Mouse (Mus musculus) CD4-positive helper T cell, adult 2 months (primary cell): ENCODE results near the gene Pacsin2.
A peak's percentile ranks its signal among the peaks of the same experiment; 100 is the strongest.

Experiments
- DNase-seq: peaks from one replicate; pipeline ENCODE4 v3.0.0-alpha.2; 2012; ENCODE audit warnings: low read depth, missing footprints, low spot score

Pacsin2 gene

DNA sequence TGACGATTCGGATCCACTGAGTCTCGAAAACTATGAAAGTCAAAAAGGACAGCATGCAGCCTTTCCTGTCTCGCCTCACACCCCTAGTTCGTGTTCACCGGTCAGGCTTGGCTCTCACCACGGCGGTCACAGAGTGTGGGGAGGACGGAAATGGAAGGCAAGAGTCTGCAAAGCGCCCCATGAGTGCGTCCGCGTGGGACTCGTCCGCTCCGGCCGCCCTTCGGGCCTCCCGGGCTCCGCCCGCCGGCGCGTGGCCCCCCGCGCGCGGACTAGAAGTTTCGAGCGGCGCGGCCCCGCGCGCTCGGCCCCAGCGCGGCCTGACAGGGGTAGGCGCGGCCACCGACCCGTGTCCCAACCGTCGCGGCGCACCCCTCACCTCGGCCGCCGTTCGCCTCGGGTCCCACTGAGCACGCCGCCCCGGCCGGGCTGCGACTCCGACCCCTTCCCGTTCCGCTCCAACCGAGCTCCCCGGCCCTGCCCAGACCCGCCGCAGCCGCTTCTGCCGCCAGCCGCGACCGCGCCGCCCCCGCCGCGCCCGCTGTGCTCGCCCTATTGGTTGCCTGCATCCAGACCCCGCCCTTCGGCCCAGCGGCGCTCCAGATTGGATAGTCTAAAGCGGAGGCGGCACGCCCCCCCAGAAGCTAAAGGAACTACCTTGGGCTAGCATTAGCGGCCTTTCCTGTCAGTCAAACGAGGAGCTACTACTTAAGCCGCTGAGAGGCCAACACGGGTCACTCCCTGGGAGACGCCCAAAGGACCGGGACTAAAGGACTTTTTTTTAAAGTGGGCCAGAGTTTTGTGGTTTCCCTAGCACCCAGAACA lies at the start of gene Pacsin2:
TSS of gene Pacsin2 (minus strand) at position 524 of the 822 bp plus-strand sequence.
- DNase-seq: peak; percentile 94

DNA sequence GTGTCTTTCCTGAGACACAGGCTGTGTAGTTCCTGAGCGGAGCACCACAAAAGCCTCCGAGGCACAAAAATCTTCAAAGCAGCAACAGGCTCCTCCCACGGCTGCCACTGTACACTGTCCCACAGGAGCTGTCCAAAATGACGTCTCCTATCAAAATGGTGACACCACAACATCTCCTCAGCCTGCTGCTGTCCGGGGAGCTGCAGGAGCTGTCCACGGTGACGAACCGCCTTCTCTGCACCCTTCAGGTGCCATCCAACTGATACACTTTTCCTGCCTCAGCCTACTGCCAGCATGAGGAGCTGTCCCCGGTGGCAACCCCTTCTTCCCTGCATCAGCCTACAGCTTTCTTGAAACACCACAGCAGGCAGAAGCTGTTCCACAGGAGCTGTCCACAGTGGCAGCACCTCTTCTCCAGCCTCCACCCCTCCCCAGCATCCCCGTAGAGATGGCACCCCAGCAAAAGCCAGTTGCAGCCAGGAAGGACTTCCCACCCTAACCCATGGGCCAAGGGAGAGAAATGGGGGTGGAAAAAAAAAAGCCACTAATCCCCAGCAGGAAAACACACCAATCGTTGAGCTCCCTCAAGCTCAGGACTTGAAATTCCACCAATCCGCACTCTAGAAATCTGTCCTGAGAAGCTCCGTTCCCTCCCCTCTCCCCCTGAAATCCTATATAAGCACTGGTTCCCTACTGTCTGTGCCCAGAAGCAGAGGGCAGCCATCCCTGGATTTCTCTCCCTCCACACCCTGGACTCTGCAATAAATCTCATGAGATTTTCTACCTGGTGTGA lies 48.3 kb upstream of the Pacsin2 start:
- no peak for DNase-seq

DNA sequence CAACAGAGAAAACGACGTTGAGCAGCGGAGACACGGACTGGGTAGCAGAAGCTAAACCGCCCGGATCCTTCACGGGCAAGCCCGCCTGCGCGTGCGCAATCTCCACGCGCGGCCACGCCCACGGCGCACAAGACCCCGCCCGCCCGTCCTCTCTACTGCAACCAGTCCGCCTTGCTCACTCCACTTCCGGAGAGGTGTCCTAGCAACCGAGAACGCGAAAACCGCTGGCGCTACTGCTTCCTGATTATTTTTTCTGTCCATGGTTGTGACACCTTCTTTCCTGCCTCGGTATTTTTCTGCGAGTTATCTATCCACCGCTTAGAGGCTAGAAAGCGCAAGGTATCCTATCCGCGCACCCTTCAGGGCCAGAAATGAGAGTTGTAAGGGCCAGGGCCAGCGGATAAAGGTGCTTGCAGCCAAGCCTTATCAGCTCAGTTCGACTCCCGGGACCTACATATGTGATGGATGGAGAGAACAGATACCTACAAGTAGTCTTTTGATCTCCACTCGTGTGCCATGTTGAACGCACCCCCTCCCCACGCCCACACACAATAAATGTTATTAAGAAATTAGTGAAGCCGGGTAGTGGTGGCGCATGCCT lies 46.5 kb upstream of the Pacsin2 start, which contains the start of gene Ttll1:
TSS of gene Ttll1 (minus strand) at position 89 of the 601 bp plus-strand sequence.
- peak; percentile 96 for DNase-seq

DNA sequence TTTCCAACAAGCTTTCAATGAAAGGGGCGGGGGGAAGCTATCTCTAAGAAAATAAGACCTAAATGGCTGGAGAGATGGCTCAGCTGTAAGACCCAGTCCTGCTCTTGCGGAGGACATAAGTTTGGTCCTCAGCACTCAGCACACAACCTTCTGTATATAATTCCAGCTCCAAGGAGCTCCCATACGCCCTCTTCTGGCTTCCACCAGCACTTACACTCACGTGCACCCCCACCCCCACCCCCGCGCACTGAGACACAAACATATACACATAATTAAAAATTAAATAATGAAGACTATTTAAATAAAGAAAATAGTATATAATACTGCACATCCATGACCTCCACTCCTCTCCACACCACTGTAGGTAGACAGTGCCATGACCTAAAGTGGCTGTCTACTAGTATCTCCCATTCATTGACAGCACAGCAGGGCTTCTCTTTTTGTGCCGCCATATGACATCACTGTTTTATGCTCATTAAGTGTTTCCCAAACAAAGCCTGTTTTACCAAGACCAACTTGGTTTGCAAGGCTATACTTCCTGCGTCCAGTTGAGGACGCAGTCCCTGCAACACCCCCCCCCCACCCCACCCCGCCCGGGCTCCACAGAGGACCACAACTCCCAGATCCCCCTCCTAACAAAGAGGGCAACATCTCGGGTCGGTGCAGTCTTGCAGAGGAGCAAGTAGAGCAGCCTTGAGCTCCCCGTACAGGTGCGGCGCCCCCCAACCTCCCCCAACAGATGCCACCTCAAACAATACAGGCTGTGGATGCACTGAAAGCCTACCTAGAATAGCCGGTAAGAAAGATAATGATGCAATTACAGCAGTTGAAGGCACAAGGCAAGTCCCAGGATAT lies 45.8 kb upstream of the Pacsin2 start:
- peak; percentile 11 for DNase-seq

DNA sequence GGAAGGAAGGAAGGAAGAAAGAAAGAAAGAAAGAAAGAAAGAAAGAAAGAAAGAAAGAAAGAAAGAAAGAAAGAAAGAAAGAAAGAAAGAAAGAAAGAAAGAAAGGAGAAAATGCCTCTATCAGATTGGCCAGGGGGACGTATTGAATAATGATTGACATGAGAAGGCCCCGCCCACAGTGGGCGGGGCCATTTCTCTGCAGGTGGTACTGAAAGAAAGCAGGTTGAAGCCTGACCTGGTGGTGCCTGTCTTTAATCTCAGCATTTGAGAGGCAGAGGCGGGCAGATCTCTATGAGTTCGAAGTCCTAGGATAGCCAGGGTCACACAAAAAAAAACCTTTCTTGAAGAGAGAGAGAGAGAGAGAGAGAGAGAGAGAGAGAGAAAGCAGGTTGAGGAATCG lies 37.1 kb upstream of the Pacsin2 start:
- peak; percentile 32 for DNase-seq

DNA sequence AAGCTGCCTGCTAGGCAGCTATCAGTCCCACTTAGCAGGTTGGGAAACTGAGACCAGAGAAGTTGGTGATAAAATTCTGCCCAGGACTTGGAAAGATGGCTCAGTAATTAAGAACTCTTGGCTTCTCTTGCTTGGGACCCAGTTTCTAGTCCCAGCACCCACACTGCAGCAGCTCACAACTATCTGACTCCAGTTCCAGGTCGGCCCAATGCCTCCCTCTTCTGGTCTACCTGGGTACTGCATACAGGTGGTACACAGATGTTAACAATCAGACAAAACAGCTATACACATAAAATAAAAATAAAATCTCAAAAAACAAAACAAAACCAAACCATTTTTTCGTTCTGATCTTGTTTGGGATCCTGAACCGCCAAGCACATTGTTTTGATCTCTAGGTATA lies 35.9 kb upstream of the Pacsin2 start:
- peak; percentile 57 for DNase-seq

DNA sequence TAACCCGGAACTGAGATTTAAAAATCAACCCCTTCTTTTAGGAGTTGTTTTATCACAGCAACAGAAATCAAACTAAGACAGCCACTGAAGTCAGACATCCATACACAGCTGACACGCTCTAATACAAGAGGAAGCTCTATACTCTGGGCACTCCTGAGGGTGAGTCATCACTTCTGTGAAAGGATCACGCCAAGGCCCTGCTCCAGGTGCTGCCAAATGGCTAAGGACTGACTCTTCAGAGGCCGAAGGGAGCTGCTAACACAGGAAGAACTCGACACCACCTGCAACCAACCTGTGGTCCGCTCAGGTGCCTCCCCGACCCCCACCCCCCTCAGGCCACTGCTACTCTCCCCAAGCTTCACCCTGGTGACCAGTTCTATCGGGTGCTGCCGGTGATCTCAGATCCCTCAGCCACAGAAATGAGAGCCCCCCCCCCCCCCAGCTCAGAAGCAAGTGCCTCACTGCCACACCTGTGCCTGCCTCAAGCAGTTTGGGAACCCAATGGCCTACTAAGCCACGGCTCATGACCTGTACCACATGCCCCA lies 34.9 kb upstream of the Pacsin2 start:
- no peak for DNase-seq

DNA sequence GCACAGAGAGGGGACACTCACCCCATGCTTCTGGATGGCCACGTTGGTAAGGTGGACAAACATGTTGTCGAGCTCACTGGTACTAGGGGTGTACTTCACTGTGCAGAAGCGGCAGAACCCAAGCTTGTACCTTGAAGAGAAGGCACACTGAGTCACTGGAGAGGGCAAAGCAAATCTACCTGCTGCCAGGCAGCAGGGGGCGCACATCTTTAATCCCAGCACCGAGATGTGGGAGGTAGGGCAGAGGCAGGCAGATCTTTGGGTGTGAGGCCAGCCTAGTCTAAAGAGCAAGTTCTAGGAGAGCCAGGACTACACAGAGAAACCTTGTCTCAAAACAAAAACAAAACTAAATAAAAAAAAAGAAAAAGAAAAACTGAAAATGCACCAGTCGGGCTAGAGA lies 32.9 kb upstream of the Pacsin2 start:
- no peak for DNase-seq

DNA sequence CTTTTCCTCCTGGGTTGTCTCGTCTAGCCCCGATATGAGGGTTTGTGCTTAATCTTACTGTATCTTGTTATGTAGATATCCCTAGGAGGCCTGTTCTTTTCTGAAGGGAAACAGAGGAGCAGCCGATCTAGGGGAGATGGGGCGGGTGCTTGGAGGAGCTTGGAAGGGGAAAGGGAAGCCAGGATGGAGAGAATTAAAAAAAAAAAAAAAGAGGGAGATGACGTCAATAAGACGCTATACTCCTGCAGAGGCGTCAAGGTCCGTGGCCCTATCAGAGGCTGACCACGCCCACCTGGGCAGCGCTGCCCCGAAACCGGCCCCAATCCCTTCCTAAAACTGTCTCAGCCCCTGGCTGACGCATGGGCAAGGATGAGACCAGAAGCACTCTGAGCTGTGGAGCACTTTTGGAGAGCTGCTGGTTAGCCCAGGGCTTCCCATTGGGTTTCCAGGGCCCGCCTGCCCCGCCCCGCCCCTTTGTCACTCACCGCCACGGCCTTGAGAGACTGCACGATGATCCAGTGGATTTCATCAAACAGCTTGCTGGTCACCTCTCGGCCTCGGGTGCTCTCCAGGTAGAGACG lies 31.5 kb upstream of the Pacsin2 start:
- no peak for DNase-seq

DNA sequence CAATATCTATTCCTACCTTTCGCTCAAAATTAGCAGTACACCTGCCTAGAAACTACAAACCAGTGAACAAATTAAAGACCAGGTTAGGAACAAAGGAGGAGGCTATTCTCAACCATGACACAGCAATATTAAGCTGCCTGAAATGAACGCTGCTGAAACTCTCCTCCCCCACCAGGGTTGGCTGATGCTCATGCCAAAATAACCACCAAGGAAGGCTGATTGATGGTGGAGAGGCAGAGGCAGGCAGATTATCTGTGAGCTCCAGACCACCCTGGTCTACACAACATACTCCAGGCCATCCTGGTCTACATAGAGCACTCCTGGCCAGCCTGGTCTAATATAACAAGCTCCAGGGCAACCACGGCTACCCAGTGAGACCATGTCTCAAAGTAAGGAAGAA lies 30.8 kb upstream of the Pacsin2 start:
- DNase-seq: no peak

DNA sequence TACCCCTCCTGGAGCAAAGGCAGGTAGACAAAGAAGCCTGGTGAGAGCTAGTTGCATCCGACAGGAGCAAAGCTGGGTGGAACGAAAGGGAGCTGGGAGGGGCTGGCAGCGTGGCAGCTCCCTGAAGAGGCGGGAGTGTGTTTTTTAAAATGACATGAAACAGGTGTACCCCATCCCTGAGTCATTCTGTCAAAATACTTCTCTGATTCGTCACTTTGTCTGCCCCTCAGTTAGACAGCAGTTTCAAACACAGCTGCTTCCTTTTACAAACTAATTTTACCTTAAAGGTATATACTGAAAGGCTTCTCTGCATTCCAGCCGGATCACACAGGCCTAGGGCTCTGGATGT lies 30.1 kb upstream of the Pacsin2 start:
- DNase-seq: no peak

DNA sequence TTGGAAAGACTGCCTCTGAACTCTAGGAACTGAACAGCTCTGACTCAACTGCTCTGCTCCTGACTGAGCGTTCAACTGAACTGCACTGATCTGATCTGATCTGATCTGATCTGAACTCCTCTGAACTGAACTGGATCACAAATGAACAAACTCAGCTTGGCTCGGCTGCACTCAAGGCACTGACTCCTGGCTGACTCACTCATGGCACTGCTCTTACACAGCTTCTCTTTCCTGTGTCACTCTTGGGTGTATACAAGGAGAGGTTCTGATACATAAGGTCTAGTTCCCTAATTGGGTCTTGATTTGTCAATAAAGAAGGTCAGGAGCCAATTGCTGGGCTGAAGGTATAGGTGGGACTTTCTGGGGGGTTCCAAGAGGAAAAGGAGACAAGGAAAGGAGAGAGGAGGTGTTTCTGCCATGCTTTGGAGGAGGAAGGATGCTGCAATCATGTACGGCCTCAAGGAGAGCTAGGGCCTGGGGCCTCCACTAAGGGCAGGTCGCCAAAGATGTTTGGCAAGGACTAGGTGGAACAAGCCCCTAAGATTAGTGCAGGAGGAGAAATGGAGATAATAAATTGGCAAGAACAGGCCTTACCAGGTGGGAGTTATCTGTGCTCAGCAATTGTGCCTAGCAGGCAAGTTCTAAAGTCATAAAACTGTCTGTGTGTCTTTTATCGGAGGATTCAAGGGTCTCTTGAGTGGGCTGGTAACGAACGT lies 29.6 kb upstream of the Pacsin2 start:
- no peak for DNase-seq

DNA sequence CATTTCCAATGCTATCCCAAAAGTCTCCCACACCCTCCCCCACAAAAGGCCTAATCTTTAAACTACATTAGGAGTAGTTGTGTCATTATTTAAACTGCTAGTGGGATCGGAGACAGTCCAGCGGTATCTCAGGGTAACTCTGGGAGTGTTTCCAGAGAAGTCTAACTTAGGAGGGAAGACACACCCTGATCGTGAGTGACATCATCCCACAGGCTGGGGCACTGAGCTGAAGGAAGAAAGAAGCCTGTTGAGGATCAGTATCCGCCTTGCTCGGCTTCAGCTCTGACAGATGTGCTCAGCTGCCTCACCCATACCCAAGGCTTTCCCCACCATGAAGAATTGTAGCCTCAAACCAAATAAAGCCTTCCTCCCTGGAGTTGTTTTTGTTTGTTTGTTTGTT lies 27.5 kb upstream of the Pacsin2 start:
- no peak for DNase-seq

DNA sequence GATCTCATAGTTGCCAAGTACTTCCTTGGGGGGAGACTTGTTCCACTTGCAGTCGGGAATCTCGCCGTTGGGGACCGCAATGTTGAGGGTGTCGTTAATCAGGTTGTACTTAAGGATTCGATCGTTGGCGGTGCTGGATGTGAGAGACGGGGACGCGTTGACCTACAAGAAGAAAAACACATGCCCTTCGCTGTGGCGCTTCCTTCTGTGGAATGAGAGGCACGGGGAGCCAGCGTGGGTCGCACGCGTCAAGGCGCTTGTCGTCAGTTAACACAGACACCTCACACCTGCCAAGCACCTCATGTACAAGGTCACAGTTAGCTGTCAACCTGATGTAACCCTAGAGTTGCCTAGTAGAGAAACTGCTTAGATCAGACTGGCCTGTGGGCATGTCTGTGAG lies 25.1 kb upstream of the Pacsin2 start:
- DNase-seq: no peak

DNA sequence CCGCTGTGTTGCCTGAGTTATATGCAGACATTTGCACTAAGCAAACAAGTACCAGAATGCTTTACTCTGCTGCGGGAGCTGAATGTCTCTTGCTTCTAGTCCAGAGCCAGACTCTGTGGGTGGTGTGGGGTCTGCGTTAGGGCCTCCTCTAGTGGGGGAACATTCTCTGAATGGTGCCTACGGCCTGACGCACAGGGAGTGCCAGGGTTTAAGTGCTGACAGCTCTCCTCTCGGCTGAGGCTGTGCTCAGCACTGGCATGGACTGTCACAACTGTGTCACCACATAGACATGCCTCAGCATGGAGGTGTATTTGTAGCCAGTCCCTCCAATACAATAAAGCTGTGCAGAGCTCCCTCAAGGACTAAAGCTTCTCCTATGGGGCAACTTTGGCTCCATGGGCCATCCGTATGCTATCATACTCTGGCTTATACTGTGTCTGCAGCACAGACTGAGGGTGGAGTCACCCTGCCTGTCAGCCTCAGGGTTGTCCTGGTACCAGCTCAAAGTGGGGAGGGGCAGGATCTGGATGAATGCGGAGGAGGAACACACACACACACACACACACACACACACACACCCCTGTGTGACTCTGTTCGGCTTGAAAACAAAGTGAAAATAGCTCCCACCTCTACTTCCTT lies 23.2 kb upstream of the Pacsin2 start:
- no peak for DNase-seq

DNA sequence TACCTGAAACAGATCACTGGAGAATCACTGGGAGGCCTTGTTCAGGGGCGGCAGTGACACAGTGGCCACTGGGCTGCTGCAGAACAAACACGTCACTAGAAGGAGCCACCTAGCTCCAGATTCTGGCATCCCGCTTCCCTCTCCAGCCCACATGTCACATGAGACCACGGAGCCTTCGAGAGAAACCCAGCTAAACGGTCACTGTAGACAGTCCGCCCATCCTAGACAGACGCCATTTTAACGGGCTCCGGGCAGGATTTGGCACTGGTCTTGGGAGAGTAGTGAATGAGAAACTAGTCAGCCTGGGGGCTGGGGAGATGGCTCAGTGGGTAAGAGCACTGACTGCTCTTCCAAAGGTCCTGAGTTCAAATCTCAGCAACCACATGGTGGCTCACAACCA lies 19.9 kb upstream of the Pacsin2 start:
- DNase-seq: no peak

DNA sequence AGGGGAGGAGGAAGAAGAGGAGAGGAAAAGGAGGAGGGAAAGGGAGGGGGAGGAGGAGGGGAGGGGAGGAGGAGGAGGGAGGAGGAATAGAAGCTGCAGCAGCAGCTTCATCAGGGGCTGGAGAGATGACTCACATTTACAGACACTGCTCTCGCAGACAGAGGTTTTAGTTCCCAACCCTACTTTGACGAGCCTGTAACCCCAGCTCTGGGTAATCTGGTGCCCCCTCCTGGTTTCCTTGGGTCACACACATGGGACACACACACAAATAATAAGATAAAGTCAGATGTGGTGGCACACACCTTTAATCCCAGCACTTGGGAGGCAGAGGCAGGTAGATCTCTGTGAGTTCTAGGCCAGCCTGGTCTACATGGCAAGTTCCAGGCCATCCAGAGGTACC lies 19.1 kb upstream of the Pacsin2 start:
- peak; percentile 49 for DNase-seq

DNA sequence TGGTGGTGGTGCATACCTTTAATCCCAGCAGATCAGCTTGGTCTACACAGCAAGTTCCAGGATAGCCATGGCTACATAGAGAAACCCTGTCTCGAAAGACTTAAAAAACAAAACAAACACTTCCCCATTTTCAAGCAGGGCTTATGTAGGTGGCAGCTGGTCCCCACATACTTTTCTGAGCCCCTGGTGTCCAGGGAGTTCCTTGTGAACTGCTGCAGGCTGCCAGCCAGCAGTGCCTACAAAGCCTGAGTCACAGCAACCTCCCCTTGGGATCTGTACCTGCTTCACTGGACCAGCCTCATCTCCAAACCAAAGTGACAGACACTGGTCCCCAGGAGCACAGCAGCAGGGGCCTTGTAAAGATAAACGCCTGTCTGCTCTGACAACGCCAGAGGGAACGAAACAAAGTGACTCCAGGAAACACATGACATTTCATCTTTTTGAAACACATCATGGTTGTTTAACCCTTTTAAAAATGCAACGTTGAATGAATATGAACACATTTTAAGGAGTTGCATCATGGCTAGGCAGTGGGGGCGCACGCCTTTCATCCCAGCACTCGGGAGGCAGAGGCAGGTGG lies 18.3 kb upstream of the Pacsin2 start:
- DNase-seq: no peak

DNA sequence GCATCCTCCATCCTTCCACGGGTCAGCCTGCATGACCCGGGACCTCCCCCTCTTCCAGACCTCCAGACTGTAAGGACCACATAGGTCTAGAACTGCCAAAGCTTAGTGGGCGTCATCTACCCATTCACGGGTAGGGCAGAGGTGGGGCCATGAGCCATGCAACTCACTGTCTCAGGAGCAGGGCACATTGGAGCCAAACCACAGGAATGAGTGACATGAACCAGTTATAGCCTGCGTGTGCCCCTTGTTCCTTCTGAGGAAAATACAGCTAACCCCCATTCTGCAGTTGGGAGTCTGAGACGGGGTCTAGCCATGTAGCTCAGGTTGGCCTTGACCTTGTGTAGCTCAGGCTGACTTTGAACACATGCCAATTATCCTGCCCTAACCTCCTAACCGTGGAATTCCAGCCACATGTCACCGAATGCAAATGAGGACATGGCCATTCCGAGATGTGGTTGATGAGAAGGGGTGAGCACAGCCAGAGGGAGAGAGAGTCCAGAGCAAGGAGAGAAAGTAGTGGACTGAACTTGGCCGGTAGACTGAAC lies 16.9 kb upstream of the Pacsin2 start:
- DNase-seq: no peak
